8 mouse cellular contexts compared by ENCODE assay signal in genomic region chr11:21370399-21371121, GRCm38 (mm10). TPM values are rescaled to one million over a fixed set of nuclear protein-coding genes. Genes with fewer than 3 reads are reported as not detected.
DNase-seq lines count a peak whose midpoint lies in the region; ATAC-seq and TF ChIP-seq lines count a peak whose summit lies in the region.

No protein-coding gene starts in this region.

- no peaks in the 10 kb centered on the region for H3K4me1 ChIP-seq in cerebellum, adult 2 months (ENCODE audit: control insufficient read depth, insufficient read depth, low read length)
- peaks cover 16% of the 10 kb centered on the region for H3K4me1 ChIP-seq in hindbrain, embryonic 12.5 days

- H3K4me3 ChIP-seq in cerebellum, adult 2 months (replicated peaks; ENCODE audit: insufficient read depth, low read depth, low read length): peak overlapping the region; percentile 83
- peak overlapping the region; percentile 85 for H3K4me3 ChIP-seq in hindbrain, embryonic 12.5 days

- H3K9ac ChIP-seq in hindbrain, embryonic 12.5 days: peak overlapping the region; percentile 85

- H3K36me3 ChIP-seq in hindbrain, embryonic 12.5 days: no peaks in the 10 kb centered on the region

- peak overlapping the region; percentile 61; the same call in 1 of the 2 replicates for H3K27ac ChIP-seq in cerebellum, adult 2 months (ENCODE audit: insufficient read depth, low read length)
- H3K27ac ChIP-seq in hindbrain, embryonic 12.5 days: peak overlapping the region; percentile 87

- DNase-seq in NIH3T3 (ENCODE audit: low read depth): peak; percentile 89
- DNase-seq in cerebellum, adult 2 months: peak; percentile 57 to 65
- DNase-seq in frontal cortex, postnatal 14 days (ENCODE audit: low spot score in 2 of 2): peak; percentile 23 to 38
- DNase-seq in layer of hippocampus, postnatal 36 days: peak; percentile 63 to 79
- DNase-seq in lung, postnatal 25 days (ENCODE audit: low spot score): peak; percentile 78
- DNase-seq in ovary, postnatal 36 days (ENCODE audit: low spot score): peak; percentile 86
- DNase-seq in urinary bladder, postnatal 14 days (ENCODE audit: low spot score): peak; percentile 83

- 0 out of 2 replicates have a peak, but pooled peaks have one; percentile 16 for TF ChIP-seq POLR2A in cerebellum, adult 2 months (IDR thresholded peaks at IDR 0.05; ENCODE audit: borderline replicate concordance, insufficient read depth, low read length)

- no peak for TF ChIP-seq CTCF in cerebellum, adult 2 months (IDR thresholded peaks at IDR 0.05; ENCODE audit: borderline replicate concordance, insufficient read depth, low read depth, low read length)

- H3K27me3 ChIP-seq in cerebellum, adult 2 months (ENCODE audit: control insufficient read depth, insufficient read depth, low read length): no peaks in the 10 kb centered on the region
- H3K27me3 ChIP-seq in hindbrain, embryonic 12.5 days: no peaks in the 10 kb centered on the region

- H3K4me2 ChIP-seq in hindbrain, embryonic 12.5 days (replicated peaks): peak overlapping the region; percentile 65

- under 1% methylated on average over 69 of the region's 69 CpGs for WGBS in cerebellum, adult 2 months
- WGBS in hindbrain, embryonic 12.5 days: 2% methylated on average over 60 of the region's 69 CpGs

- peak; percentile 92 for ATAC-seq in hindbrain, embryonic 12.5 days (ENCODE audit: low FRiP score)

- H3K9me3 ChIP-seq in hindbrain, embryonic 12.5 days (replicated peaks): no peaks in the 10 kb centered on the region

RNA-seq across cellular contexts. Expression of gene Ugp2, which starts 0.4 kb away (rescaled TPM):
- polyA plus RNA-seq in cerebellum, adult 2 months (2012; rRNA removed): 47.2 and 49.8 TPM in 2 replicates
- polyA plus RNA-seq in hindbrain, embryonic 12.5 days (2016; fragmentation: Nextera tagmentation; extraction: Ambion mirVana): 77.8 and 88.7 TPM in 2 replicates
- 10 to 100 TPM; 81.6 to 90.6 TPM for total RNA-seq in layer of hippocampus, postnatal 36 days (2021)

Comparison
In these comparisons a context has a peak if more than half of its experiments do, and no peak if none do; other contexts are left out.
1. Peak in every context shown above with its lines: DNase-seq, ATAC-seq, H3K4me3 ChIP-seq and H3K27ac ChIP-seq.
2. DNase-seq: peak in every context shown above with its lines; median percentile 89 in NIH3T3; 86 in ovary, postnatal 36 days; 83 in urinary bladder, postnatal 14 days; 78 in lung, postnatal 25 days; 71 in layer of hippocampus, postnatal 36 days; 61 in cerebellum, adult 2 months; 30 in frontal cortex, postnatal 14 days.